Mouse (Mus musculus) activated CD4-positive, CD25-positive, alpha-beta regulatory T cell, adult 4 months (primary cell): ENCODE measurements around the gene Apopt1. TPM values are rescaled to one million over a fixed set of nuclear protein-coding genes. Genes with fewer than 3 reads are reported as not detected.

Experiments
- ATAC-seq: one replicate; pipeline ENCODE4 v1.8.0; 2017
- polyA plus RNA-seq, 2 experiments: library from polyadenylated mRNA; unstranded; fragments of 100-300 nt; shearing (Covaris generic); gene quantifications; one replicate each; pipeline ENCODE4 v1.2.1; 2017

The Apopt1 gene
- polyA plus RNA-seq, 2 experiments from 2014 or later = 72.7 to 78.9 TPM

DNA sequence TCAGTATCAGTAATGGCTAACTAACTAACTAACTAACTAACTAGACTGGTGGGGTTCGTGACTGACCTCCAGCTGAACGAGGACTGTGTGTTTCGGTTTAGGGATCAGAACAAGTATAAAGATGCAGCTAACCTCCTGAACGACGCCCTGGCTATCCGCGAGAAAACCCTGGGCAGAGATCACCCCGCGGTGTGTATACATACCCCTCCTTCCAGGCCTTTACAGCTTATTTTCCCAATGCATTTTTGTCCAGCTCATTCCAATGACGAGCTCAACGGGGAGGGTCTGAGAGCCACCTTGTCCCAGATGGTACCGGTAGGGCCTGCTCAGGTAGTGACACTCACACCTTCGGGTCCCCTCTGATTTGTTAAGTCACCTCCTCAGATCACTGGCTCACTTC, 64.9 kb downstream of the Apopt1 start:
- no peak for ATAC-seq

DNA sequence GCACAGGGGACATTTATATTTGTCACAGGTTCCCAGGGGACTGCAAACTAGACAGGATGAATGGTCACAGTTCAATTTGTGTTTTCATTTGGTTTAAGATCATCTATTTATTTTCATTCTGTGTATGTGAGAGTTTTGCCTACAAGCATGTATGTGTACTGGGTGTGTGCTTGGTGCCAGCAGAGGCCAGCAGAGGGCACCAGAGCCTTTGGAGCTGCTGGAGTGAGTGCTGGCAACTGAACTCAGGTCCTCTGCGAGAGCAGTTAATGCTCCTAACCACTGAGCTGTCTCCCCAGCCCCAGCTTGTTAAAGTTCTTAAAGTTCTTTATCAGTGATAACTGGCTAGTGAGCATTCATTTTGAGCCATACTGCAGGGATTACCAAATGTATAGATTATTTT, 66.5 kb downstream of the Apopt1 start:
- ATAC-seq = no peak

DNA sequence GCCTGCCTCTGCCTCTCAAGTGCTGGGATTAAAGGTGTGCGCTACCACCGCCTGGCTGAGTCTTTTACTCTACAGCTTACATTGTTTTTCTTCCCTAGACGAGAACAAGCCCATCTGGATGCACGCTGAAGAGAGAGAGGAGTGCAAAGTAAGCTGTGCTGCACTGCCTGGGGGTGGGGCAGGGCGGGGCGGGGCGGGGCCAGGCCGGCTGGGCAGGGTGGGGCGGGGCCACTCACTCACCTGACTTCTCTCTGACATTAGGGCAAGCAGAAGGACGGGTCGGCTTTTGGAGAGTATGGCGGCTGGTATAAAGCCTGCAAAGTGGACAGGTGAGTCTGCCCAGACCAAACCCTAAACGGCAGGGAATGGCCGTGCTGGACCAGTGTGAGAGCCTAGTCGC, 72.1 kb downstream of the Apopt1 start:
- ATAC-seq = no peak

DNA sequence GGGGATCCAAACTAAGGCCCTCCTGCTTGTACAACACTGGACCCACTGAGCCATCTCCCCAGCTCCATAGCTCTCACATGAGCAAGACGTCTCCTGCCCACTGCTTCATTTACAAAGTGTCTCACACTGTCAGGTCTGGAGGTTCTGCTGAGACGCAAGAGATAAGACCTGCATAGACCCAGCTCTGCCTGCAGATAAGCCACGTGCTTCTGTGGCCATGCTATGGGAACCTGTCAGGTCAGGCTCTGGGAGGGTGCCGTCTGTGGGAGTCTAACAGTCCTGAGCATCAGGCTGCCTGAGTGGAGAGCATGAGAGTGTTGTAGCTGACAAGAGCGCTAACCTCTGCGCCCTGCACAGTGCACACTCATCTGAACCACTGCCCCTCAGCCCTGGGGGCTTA, 74.0 kb downstream of the Apopt1 start:
- ATAC-seq = no peak

DNA sequence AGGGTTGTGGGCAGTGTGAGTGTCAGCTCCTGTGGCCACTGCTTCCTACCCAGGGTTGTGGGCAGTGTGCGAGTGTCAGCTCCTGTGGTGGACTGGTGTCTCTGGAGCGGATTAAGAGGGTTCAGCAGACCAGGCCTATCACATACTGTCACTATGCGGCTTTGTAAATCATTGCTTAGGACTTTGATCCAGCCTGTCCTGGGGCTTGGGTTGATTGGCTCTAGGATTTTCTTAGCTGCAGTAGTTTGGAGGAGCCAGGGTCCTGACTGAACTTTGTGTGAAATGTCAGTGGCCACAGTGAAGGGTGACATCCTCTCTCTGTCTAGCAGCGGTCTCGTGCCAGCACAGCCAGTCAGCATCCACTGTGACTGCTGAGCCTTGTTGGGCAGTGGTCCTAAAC, 77.0 kb downstream of the Apopt1 start:
- ATAC-seq = no peak

DNA sequence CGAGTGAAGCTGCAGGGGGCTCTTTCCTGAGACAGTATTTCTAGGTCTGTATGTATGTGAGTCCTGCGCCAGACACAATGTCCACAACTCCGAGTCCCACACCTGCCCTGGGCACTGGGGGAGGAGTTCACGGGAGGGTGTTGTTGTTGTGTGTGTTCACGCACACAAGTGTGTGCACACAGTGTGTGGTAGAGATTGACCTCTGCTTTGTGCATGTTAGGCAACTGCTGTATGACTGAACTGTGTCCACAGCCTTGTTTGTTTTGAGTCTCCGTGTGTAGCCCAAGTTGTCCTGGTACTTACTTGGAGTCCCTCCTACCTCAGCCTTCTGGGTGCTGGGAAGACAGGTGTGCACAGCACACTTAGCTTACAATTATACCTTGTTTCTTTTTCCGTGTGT, 77.6 kb downstream of the Apopt1 start:
- ATAC-seq = no peak

DNA sequence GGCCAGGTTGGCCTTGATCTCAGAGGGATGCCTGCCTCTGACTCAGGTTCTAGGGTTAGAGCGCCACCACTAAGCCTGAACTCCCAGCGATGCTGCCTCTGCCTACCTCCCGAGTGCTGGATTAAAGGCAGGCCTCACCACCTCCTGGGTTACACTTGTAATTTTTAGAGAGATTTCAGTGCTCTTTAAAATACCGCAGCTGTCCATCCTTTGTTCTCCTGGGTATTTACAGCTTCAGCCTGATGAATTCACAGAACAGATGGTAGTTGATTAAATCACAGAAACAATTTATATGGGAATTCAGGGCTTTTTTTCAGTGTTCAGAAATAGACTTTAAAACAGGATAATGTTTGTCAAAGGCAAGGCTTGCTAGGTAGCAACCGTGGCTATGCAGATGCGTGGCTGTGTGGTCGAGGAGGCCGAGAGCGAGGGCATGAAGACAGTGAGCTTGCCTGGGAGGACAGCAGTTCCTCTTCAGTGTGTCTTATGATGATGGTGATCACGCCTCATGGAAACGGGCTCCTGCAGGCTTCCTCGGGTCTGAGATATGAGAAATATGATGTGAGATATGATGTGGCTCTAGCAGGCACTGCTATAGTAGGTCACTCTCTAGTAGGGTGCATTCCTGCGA, 78.5 kb downstream of the Apopt1 start:
- no peak for ATAC-seq

DNA sequence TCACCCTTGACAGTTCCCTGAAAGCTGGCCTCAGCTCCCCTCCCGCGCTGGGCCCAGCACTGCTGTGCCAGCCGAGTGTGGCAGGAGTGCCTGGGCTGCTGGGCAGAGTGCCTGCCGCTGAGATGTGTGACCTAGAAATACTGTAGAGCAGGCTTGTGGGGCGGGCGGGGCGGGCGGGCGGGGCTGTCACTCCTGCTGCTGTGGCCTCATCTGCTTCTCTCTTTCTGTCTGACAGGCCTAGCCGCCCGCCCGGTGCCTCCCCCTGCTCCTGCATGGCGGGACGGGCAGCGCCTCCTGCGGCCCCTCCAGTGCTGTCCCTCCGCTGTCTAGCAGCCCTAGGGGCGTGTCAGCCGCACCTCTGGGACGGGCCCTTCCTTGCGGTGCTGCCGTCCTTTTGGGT, 81.0 kb downstream of the Apopt1 start:
- no peak for ATAC-seq

DNA sequence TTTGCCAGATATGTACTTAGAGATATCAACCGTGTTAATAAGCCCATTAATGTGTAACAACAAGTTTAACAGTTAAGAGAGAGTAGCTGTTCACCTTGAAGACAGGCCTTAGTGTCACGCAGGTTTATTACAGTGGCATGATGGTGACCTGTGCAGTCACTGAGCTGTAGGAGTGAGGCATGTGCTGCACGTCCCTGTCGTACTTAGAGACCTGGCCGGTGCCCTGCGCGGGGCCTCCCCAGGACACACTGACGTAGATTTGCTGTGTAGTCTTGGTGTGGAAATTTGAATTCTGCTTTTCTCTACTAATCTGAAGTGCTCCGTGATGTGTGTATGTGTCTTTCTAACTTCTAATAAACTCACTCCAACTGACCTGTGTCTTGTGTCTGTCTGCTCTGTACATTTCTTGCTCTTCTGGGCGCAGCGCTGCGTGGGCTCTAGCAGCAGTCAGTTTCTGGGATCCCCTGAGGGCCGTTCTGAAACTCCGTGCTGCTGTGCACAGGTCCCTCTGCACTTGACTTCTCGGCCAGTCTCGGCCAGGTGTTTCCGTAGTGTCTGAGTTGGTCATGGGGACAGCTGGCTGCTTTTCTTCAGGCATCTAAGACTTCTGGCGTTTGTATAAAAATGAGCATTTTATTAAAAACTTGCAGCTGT, 81.6 kb downstream of the Apopt1 start:
- no peak for ATAC-seq

DNA sequence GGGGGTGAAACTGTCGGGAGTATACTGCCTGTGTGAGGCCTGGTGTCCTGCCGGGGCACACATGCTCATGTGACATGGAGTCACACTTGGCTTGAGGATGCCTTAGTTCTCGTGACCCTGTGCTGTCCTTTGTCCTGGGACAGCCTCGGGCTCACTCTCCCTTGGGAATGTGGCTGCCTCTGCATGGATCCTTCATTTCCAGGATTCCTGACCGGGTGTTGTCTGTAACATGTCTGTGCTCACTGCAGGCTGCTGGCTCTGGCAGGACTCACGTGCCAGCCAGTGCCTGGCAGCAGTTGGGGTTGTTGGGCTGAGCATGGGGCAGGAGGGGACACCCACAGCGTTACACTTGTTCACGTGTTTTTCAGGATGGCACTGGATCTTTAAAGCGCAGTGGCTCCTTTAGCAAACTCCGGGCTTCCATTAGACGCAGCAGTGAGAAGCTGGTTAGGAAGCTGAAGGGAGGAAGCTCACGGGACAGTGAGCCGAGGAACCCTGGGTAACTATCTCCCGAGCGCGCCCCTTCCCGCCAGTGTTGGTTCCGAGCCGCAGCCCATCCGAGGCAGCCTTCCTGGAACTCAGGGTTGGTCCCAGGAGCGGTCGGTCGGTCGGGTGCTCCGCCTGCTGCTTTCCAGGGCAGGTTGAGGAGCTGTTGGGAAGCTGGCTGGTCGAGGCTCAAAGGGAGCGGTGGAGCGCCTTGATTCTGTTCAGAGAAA, 82.3 kb downstream of the Apopt1 start:
- no peak for ATAC-seq

DNA sequence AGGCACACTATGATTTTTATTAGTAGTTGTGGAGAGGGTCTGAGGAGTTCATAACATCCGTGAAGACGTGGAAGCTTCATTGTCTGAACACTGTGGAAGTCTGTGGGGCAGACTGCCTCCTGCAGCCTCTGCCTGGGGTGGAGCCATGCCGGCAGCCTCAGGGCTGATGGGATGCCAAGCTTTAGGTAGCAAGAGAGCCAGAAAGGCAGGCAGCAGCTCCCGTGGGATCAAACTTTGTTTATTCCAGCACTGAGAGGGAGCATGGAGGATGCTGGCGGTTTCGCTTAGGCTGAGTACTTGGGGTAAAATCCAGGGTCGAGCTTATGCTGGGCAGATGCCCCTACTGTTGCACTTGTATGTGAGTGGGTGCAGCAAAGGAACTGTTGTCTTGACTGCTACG, 84.2 kb downstream of the Apopt1 start:
- ATAC-seq = no peak

DNA sequence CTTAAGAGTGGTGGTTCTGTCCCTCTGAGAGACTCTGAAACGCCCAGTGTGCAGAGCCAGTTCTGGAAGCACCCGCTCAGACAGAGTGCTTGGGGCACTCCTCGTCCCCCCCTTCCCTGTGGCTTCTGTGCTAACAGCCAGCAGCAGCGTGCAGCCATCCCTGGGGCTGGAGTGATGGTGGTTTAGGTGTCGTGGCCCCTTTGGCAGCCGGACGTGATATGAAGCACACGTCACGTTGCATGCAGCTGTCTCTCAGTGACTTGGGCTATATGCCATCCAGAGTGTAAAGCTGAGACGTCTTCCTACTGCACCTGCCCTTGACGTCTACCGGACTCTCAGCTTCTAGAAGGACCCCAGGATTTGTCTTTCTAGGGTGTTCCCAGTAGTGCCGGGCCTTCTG, 85.4 kb downstream of the Apopt1 start:
- ATAC-seq = no peak

DNA sequence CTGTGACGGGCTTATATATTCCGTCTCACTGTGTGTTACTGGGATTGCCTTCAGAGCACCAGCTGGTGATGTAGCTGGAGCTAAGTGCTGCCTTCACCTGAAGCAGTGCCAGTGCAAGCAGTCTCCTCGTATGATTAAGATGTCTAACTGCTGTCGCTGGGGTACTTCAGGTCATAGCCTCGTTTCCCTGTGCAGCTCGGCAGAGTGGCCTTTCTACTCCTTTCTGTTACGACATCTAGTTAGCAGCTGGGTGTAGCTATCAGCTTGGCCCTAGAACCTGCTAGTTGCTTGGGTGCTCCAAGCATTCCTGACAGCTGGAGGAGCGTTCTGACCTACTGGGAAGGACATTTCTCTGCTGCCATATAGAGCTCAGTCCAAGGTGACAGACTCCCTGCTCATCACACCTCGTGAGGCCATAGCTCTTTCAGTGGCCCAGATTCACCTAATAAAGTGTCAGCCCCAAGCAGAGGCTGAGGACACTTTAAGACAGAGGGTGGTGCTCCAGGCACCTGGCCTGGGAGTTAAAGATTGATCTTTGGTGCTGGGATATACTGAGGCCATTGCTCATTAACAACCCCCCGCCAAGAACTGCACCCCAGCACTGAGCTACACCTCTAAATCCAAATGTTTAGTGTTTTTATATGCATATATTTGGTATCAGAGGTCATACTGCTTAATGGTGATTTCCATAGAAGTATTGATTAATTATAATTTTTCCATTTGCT, 87.6 kb downstream of the Apopt1 start:
- ATAC-seq = no peak

DNA sequence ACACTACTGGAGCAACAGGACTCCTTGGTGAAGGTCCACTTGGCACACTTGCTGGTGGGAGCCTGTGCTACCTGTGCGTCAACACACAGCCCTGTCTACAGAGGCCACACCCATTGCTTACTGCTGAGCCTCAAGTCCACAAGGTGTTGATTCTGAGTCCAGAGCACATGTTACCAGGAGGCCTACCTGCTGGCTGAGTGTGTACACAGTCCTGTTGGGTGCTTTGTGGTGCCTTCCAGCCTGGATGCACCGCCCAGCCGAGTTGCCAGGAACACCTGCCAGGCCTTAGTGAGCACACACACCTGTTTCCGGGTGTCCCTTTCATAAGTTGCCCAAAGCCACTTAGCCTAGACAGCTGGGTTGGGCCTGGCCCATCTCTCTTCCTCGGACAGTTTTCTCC, 90.5 kb downstream of the Apopt1 start:
- ATAC-seq = no peak

Other genes with a start within 250 kb of the Apopt1 start
- gene Gm266, start 227.4 kb upstream of the Apopt1 start, polyA plus RNA-seq = not detected
- gene Eif5, start 175.2 kb upstream of the Apopt1 start, polyA plus RNA-seq = 100 to 1,000 TPM; 177 to 194 TPM
- 10 to 100 TPM; 29.0 to 31.8 TPM for gene Mark3, start 138.7 kb upstream of the Apopt1 start, polyA plus RNA-seq
- gene Ckb, start 40.9 kb upstream of the Apopt1 start, polyA plus RNA-seq = 10 to 100 TPM; 21.3 to 26.2 TPM
- gene Trmt61a, start 35.2 kb upstream of the Apopt1 start, polyA plus RNA-seq = 1 to 10 TPM; 2.7 to 4.3 TPM
- 10 to 100 TPM; 30.2 to 32.4 TPM for gene Bag5, start within 50 bp of the Apopt1 start, polyA plus RNA-seq
- 10 to 100 TPM; 14.7 to 17.6 TPM for gene Klc1, start 45.6 kb downstream of the Apopt1 start, polyA plus RNA-seq
- 1 to 10 TPM; 4.0 to 5.6 TPM for gene Xrcc3, start 100.6 kb downstream of the Apopt1 start, polyA plus RNA-seq
- gene Zfyve21, start 100.9 kb downstream of the Apopt1 start, polyA plus RNA-seq = 1 to 10 TPM; 3.4 to 3.5 TPM
- gene Ppp1r13b, start 194.8 kb downstream of the Apopt1 start, polyA plus RNA-seq = 10 to 100 TPM in 1 of 2 experiments, 1 to 10 TPM in 1; 8.0 to 10.3 TPM